Mouse (Mus musculus): ENCODE data around the gene Atrip. TPM values are rescaled to one million over a fixed set of nuclear protein-coding genes. Genes with fewer than 3 reads are reported as not detected.

Atrip gene
- polyA plus RNA-seq, 1 experiment from 2014 or later: 15.6 TPM

- Histone ChIP-seq H3K27me3 (ENCODE audit: control insufficient read depth, insufficient read depth, low read length) (no peaks in the 10 kb centered on the region), H3K36me3 (ENCODE audit: control insufficient read depth, insufficient read depth) (no peaks in the 10 kb centered on the region), H3K4me2 (ENCODE audit: low read depth, low read length) (no peak overlapping the region; the same call in 1 of the 2 replicates), H3K9me3 (replicated peaks; ENCODE audit: control insufficient read depth, low read length) (no peaks in the 10 kb centered on the region), H3K4me1 (ENCODE audit: control insufficient read depth, insufficient read depth, low read length) (no peaks in the 10 kb centered on the region), H3K4me3 (ENCODE audit: low read length) (no peak overlapping the region), H3K9ac (ENCODE audit: low read length) (no peak overlapping the region), H3K27ac (ENCODE audit: low read length) (no peak overlapping the region)
- no peak for ATAC-seq (replicated peaks; ENCODE audit: extremely low read depth, insufficient read depth, low FRiP score)
- WGBS: 58% methylated on average over 10 of the region's 10 CpGs
These were observed 64.8 kb downstream of the Atrip start for GRCm38 (mm10) chr9:109008994-109009635.

DNA sequence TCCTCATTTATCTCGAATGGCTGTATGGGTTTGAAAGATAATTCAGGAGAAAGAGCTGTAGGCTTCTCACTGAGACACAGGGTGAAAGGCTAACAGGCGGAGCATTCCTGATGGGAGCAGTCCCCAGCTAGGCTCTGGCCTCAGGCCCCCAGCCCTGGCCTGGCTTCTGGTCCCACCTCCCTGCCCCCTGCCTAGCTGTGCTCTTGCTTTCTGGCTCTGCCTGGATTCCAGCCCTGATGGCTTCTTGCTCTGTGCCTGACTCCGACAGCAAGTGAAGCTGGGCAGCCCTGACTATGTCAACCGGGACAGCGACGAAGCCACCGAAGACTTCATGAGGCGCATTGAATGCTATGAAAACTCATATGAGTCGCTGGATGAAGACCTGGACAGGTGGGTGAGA is 65.8 kb downstream of the Atrip start:
- 77% methylated on average over 9 of the region's 9 CpGs for WGBS
- no peaks in the 10 kb centered on the region for H3K36me3 ChIP-seq (ENCODE audit: control insufficient read depth, insufficient read depth)
- no peaks in the 10 kb centered on the region for H3K9me3 ChIP-seq (replicated peaks; ENCODE audit: control insufficient read depth, low read length)
- no peaks in the 10 kb centered on the region for H3K27me3 ChIP-seq (ENCODE audit: control insufficient read depth, insufficient read depth, low read length)
- no peak overlapping the region for H3K27ac ChIP-seq (ENCODE audit: low read length)
- no peaks in the 10 kb centered on the region for H3K4me1 ChIP-seq (ENCODE audit: control insufficient read depth, insufficient read depth, low read length)
- no peak overlapping the region for H3K4me3 ChIP-seq (ENCODE audit: low read length)
- 0 out of 2 replicates have a peak overlapping the region, but pooled peaks have one; percentile 30 for H3K9ac ChIP-seq (ENCODE audit: low read length)
- ATAC-seq (replicated peaks; ENCODE audit: extremely low read depth, insufficient read depth, low FRiP score): no peak
- H3K4me2 ChIP-seq (ENCODE audit: low read depth, low read length): no peak overlapping the region

Other genes starting within 250 kb of the Atrip start
- 0.05 and 0.13 TPM in 2 replicates for gene Celsr3, start 247.8 kb downstream of the Atrip start, polyA plus RNA-seq (2015; fragmentation: Nextera tagmentation; extraction: Ambion mirVana)
- 7.6 and 7.8 TPM in 2 replicates for gene Slc26a6, start 220.8 kb downstream of the Atrip start, polyA plus RNA-seq (2015; fragmentation: Nextera tagmentation; extraction: Ambion mirVana)
- gene Tmem89, start 159.5 kb downstream of the Atrip start, polyA plus RNA-seq (2015; fragmentation: Nextera tagmentation; extraction: Ambion mirVana): not detected in 2 replicates
- gene Uqcrc1, start 137.5 kb downstream of the Atrip start, polyA plus RNA-seq (2015; fragmentation: Nextera tagmentation; extraction: Ambion mirVana): 1,117 and 1,144 TPM in 2 replicates
- 1.3 and 1.5 TPM in 2 replicates for gene Col7a1, start 120.5 kb downstream of the Atrip start, polyA plus RNA-seq (2015; fragmentation: Nextera tagmentation; extraction: Ambion mirVana)
- not detected in 2 replicates for gene Ucn2, start 88.1 kb downstream of the Atrip start, polyA plus RNA-seq (2015; fragmentation: Nextera tagmentation; extraction: Ambion mirVana)
- gene Pfkfb4, start 82.3 kb downstream of the Atrip start, polyA plus RNA-seq (2015; fragmentation: Nextera tagmentation; extraction: Ambion mirVana): 3.1 and 4.8 TPM in 2 replicates
- gene Shisa5, start 35.6 kb downstream of the Atrip start, polyA plus RNA-seq (2015; fragmentation: Nextera tagmentation; extraction: Ambion mirVana): 75.4 and 84.5 TPM in 2 replicates
- gene Trex1, start 14.4 kb downstream of the Atrip start, polyA plus RNA-seq (2015; fragmentation: Nextera tagmentation; extraction: Ambion mirVana): 12.5 and 14.5 TPM in 2 replicates
- 14.7 and 15.9 TPM in 2 replicates for gene Ccdc51, start 8.4 kb upstream of the Atrip start, polyA plus RNA-seq (2015; fragmentation: Nextera tagmentation; extraction: Ambion mirVana)
- 414 and 431 TPM in 2 replicates for gene Tma7, start 8.5 kb upstream of the Atrip start, polyA plus RNA-seq (2015; fragmentation: Nextera tagmentation; extraction: Ambion mirVana)
- gene Plxnb1, start 21.3 kb upstream of the Atrip start, polyA plus RNA-seq (2015; fragmentation: Nextera tagmentation; extraction: Ambion mirVana): 7.8 and 8.8 TPM in 2 replicates
- not detected in 2 replicates for gene Fbxw21, start 87.9 kb upstream of the Atrip start, polyA plus RNA-seq (2015; fragmentation: Nextera tagmentation; extraction: Ambion mirVana)
- gene Fbxw13, start 121.9 kb upstream of the Atrip start, polyA plus RNA-seq (2015; fragmentation: Nextera tagmentation; extraction: Ambion mirVana): not detected in 2 replicates
- not detected in 2 replicates for gene Fbxw20, start 160.6 kb upstream of the Atrip start, polyA plus RNA-seq (2015; fragmentation: Nextera tagmentation; extraction: Ambion mirVana)
- gene Fbxw14, start 213.6 kb upstream of the Atrip start, polyA plus RNA-seq (2015; fragmentation: Nextera tagmentation; extraction: Ambion mirVana): not detected in 2 replicates

Data from heart, embryonic 16.5 days (tissue).